Mouse (Mus musculus) adrenal gland, adult 2 months (tissue): ENCODE results near the gene Ankrd34a. TPM values are rescaled to one million over a fixed set of nuclear protein-coding genes. Genes with fewer than 3 reads are reported as not detected.
A peak's percentile ranks its signal among the peaks of the same experiment; 100 is the strongest.

Experiments used
- DNase-seq: peaks from one replicate; pipeline ENCODE4 v3.0.0; 2021
- polyA plus RNA-seq: library from polyadenylated mRNA; depleted of rRNA; stranded (reverse); fragments of >200 nt; gene quantifications from 2 replicates; pipeline ENCODE4 v1.2.3, GENCODE M21; 2012; rRNA removed
- total RNA-seq, 2 experiments: library from RNA; stranded (reverse); gene quantifications; 2 replicates each; pipeline ENCODE4 v1.2.3; 2021

Gene Ankrd34a
- total and polyA plus RNA-seq, 3 experiments: 0.75 to 2.3 (median 1.8) TPM

DNA sequence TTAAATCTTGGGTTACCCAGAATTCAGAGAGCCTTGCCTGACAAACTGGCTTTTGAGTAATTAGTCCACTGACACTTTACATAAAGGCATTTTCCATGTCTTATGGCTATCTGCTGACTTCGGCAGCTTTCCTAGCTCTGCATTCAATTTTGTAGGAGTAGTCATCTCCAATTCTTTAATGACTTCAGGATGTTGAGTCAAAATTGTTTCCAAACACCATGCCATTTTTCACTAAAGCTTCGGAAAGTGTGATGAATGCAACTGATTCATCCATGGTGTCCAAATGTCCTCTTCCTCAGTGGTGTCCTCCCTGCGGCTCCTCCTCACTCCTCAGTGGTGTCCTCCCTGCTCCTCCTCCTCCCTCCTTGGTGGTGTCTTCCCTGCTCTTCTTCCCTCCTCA is 21.5 kb downstream of the Ankrd34a start:
- no peak for DNase-seq

DNA sequence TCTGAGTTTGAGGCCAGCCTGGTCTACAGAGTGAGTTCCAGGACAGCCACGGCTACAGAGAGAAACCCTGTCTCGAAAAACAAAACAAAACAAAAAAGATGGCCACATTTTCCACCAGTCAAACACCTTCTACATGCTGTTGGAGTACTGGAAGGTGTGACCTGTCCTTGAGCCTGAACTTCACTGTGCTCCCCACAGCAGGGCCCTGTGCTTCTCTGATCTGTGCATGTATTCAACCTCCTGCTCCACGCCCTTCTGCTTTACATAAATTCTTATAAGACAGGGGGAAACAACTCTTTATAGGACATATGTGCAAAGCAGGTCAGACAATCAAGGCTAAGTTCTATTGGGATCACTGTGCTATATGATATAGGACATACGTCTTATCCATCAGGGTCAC is 26.8 kb downstream of the Ankrd34a start:
- DNase-seq: no peak

DNA sequence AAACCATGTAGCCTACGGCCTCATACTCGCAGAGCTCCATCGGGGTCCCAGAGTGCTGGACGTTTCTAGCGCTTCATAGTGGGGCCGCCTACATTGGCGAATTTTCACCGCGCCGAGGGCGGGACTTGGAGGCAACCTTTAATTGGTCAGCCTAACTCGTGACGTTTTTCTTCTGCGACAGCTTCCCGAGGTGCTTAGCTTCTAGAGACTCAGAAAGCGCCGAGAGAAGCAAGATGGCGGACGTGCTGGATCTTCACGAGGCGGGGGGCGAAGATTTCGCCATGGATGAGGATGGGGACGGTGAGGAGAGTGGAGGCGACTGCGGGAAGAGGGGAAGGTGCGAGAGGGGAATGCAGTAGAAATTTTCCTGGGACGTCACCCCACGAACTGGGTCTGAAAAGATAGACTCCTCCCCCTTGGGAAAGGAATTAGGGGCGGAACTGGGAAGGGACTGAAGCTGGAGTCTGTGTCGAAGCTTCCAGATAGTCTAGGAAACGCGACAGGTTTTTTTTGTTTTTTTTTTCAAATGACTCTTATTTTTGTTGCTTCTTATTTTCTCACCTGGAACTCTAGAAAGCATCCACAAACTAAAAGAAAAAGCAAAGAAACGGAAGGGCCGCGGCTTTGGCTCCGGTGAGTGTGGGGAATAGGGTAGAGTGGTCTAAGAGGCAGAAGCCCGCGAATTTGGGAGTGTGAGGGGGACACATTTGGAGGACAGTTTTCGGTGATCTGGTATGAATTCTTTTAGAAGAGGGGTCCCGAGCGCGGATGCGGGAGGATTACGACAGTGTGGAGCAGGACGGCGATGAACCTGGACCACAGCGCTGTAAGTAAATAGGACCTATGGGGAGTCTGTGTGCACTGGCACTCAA is 33.5 kb downstream of the Ankrd34a start, which contains the start of gene Rbm8a:
Gene Rbm8a, plus strand, starts transcription at position 205 of the 872 bp plus-strand sequence.
- DNase-seq: peak; percentile 96

DNA sequence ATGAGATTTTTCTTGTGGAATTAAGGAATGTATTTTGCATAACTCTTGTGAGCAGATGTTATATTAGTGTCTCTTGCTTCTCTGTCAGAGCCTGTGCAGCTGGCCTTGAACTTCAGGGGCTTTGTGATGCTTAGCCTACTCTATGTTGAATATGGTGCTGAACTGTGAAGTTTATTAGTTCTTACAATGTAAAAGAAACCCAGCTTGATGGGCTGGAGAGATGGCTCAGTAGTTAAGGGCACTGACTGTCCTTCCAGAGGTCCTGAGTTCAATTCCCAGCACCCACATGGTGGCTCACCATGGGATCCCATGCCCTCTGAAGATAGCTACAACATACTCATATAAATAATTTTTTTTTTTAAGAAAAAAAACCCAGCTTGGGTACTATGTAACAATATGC is 35.6 kb downstream of the Ankrd34a start:
- DNase-seq: no peak

DNA sequence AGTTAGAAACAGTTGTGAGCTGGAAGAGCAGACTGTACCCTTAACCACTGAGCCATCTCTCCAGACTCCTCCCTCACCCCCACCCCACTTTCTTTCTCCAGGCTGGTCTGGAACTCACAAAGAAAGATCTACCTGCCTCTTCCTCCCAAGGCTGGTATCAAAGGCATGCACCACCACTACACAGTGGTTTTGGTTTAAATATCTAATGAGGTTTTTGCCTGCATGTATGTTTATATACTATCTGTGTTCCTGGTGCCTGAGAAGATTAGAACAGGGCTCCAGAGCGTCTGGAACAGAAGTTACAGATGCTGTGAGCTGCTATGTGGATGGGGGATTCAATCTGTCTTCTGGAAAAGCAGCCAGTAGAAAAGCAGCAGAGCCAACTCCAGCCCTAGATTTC is 37.6 kb downstream of the Ankrd34a start:
- no peak for DNase-seq

DNA sequence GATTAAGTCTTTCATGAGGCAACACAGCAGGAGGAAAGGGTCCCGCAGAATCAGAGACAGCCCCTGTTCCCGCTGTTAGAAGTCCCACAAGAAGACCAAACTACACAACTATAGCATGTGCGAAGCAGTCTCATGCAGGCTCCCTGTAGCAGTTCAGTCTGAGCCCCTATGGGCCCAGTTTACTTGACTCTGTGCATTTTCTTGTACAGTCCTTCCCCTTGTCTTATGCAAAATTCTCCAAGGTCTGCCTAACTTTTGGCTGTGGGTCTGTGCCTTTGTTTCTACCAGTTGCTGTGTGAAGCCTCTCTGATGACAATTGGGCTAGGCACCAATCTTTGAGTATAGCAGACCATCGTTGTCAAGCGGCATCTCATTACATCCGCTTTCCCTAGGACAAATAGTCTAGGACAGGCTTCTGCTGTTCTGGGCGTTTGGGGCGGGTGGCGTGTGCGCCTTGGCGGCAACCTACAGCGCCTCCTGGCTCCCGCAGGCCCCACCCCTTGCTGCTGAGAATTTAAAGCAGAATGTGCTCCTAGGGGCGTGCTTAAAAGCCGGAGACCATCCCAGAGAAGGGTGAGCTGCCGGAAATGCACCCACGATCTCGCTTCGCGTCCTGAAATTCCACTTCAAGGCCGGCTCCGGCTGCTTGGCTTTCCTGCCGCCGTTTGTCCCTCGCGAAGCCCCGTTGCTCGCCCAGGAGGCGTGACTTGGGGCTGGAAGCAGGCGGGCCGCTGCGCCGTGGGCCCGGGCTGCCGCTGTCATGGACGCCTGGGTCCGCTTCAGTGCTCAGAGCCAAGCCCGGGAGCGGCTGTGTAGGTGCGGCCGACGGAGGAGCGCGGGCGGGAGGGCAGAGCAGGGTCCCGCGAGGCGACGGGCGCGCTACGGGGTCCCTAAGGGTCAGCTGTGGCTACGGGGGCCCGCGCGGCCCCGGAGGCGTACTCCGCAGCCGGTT is 38.8 kb downstream of the Ankrd34a start, which contains the start of the genes Pex11b and Gm42957:
Gene Pex11b, plus strand, starts transcription at position 449 of the 952 bp plus-strand sequence.
Gene Gm42957, plus strand, starts transcription at position 547 of the 952 bp plus-strand sequence.
- DNase-seq: peak; percentile 97

DNA sequence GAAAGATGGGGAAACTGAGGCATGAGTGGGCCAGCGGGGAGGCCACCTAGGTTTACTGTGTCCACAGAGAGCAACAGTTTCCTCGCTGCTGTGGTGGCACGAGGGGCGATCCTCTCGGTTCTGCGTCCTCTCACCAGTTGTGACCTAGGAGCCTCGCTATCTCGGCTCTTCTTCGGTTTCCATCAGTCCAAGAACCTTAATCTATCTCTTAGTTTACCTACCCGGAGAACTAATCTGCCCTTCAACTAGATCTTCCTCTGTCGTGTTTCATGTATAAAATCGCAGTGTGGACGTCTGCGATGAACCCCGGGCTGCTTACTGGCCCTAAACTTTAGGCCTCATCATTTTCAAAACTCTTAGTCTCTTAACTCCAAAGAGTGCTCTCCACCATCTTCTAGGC is 39.5 kb downstream of the Ankrd34a start:
- DNase-seq: no peak

DNA sequence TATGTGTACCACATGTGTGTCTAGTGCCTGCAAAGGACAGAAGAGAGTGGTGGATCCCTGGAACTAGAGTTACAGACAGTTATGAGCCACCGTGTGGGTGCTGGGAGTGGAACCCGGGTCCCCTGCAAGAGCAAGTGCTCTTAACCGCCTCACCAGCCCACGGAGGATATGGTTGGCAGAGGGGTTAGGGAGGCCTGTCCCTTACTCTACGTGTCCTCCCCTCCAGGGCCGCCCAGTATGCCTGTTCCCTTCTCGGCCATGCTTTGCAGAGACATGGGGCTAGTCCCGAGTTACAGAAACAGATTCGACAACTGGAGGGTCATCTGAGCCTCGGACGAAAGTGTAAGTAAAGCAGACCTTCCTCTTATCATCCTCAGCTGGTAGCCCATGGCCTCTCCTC is 40.0 kb downstream of the Ankrd34a start:
- no peak for DNase-seq

DNA sequence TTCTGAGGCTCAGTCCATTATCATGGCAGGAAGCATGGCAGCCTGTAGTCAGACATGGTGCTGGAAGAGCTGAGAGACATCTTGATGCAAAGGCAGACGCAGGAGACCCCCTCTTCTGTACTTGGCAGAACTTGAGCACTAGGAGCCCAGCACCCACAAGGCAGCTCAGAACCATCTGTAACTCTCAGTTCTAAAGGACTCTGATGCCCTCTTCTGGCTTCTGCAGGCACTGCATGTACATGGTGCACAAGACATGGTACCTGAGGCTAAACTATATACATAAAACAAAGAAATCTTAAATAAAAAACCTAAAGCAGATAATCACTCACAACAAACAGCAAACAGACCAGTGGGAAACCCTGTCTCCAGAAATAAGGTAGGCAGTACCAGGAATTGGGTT is 42.8 kb downstream of the Ankrd34a start:
- peak; percentile 68 for DNase-seq

DNA sequence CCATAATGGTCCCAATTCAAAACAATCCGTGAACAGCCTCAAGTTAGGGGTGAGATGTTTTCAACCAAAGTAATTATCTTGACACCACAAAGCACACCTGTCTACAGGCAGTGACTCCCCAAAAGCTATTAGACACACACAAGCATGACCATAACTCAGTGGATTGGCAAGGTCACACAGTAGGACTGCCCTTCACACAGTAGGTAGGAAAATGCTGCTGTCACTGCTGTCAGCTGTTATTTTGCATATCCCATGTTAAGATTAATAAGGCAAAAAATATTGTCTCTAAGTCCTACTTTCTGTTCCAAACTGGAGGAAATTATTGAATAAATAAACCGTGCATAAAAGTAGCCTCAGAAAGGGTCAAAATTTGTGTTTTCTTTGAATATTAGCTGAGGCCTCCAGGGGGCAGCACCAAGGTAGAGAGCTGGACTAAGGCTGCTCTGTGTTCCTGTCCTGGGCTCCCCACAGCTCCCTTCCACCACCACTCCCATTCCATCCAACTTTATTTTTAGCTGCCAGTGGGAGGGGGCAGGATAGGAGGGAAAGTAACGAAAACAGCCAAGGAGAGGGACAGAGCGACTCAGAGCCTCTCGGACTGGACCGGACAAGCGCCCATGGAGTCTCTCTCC is 48.7 kb downstream of the Ankrd34a start, which contains the start of gene Itga10:
Gene Itga10, plus strand, starts transcription at position 567 of the 632 bp plus-strand sequence.
- DNase-seq: peak; percentile 25

DNA sequence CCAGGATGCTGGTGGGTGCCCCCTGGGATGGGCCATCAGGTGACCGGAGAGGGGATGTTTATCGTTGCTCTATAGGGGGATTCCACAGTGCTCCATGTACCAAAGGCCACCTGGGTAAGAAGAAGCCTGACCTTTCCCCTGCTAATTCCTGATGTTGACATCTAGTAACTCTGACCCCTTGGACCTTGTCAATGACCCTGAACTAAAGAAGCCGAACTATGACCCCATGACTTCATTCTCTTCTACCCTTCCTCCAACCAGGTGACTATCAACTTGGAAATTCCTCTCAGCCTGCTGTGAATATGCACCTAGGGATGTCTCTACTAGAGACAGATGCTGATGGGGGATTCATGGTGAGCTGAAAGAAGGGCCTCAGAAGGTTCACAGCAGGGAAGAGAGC is 50.9 kb downstream of the Ankrd34a start:
- no peak for DNase-seq

Other genes starting within 250 kb of the Ankrd34a start
- gene BC107364, start 144.3 kb upstream of the Ankrd34a start, total RNA-seq: not detected
- gene BC107364, start 144.3 kb upstream of the Ankrd34a start, polyA plus RNA-seq: not detected in 2 replicates
- gene Hfe2, start 71.5 kb upstream of the Ankrd34a start, total RNA-seq: under 1 TPM in 1 of 2 experiments, not detected in 1; 0.23 TPM
- gene Hfe2, start 71.5 kb upstream of the Ankrd34a start, polyA plus RNA-seq: 0.11 and 0.31 TPM in 2 replicates
- 100 to 1,000 TPM; 421 to 430 TPM for gene Txnip, start 38.7 kb upstream of the Ankrd34a start, total RNA-seq
- gene Txnip, start 38.7 kb upstream of the Ankrd34a start, polyA plus RNA-seq: 390 and 481 TPM in 2 replicates
- not detected for gene Gm16253, start 19.7 kb upstream of the Ankrd34a start, total RNA-seq
- not detected in 2 replicates for gene Gm16253, start 19.7 kb upstream of the Ankrd34a start, polyA plus RNA-seq
- 10 to 100 TPM; 32.5 to 38.5 TPM for gene Polr3gl, start 2.5 kb upstream of the Ankrd34a start, total RNA-seq
- 19.9 and 21.4 TPM in 2 replicates for gene Polr3gl, start 2.5 kb upstream of the Ankrd34a start, polyA plus RNA-seq
- gene Lix1l, start 4.5 kb downstream of the Ankrd34a start, total RNA-seq: 10 to 100 TPM; 31.2 to 46.4 TPM
- gene Lix1l, start 4.5 kb downstream of the Ankrd34a start, polyA plus RNA-seq: 17.6 and 21.1 TPM in 2 replicates
- gene Rbm8a, start 33.3 kb downstream of the Ankrd34a start, total RNA-seq: 10 to 100 TPM; 69.2 to 85.3 TPM
- gene Rbm8a, start 33.3 kb downstream of the Ankrd34a start, polyA plus RNA-seq: 1.3 and 2.3 TPM in 2 replicates
- 10 to 100 TPM; 42.3 to 48.4 TPM for gene Pex11b, start 38.7 kb downstream of the Ankrd34a start, total RNA-seq
- 31.8 and 32.6 TPM in 2 replicates for gene Pex11b, start 38.7 kb downstream of the Ankrd34a start, polyA plus RNA-seq
- under 1 TPM; 0.21 to 0.35 TPM for gene Gm42957, start 38.8 kb downstream of the Ankrd34a start, total RNA-seq
- 0.02 TPM in 1 of 2 replicates, not detected in the other for gene Gm42957, start 38.8 kb downstream of the Ankrd34a start, polyA plus RNA-seq
- gene Itga10, start 48.9 kb downstream of the Ankrd34a start, total RNA-seq: 1 to 10 TPM; 1.3 to 1.9 TPM
- gene Itga10, start 48.9 kb downstream of the Ankrd34a start, polyA plus RNA-seq: 1.3 and 1.6 TPM in 2 replicates
- 1 to 10 TPM; 3.0 to 4.6 TPM for gene Ankrd35, start 73.5 kb downstream of the Ankrd34a start, total RNA-seq
- 1.5 and 3.3 TPM in 2 replicates for gene Ankrd35, start 73.5 kb downstream of the Ankrd34a start, polyA plus RNA-seq
- 10 to 100 TPM; 20.3 to 24.5 TPM for gene Pias3, start 99.7 kb downstream of the Ankrd34a start, total RNA-seq
- 38.9 and 43.9 TPM in 2 replicates for gene Pias3, start 99.7 kb downstream of the Ankrd34a start, polyA plus RNA-seq
- gene Nudt17, start 111.9 kb downstream of the Ankrd34a start, total RNA-seq: 1 to 10 TPM in 1 of 2 experiments, under 1 TPM in 1; 0.95 to 1.1 TPM
- 2.3 and 2.5 TPM in 2 replicates for gene Nudt17, start 111.9 kb downstream of the Ankrd34a start, polyA plus RNA-seq
- 10 to 100 TPM; 28.9 to 32.8 TPM for gene Polr3c, start 131.0 kb downstream of the Ankrd34a start, total RNA-seq
- 14.1 and 19.9 TPM in 2 replicates for gene Polr3c, start 131.0 kb downstream of the Ankrd34a start, polyA plus RNA-seq
- 10 to 100 TPM; 39.4 to 46.5 TPM for gene Rnf115, start 131.0 kb downstream of the Ankrd34a start, total RNA-seq
- gene Rnf115, start 131.0 kb downstream of the Ankrd34a start, polyA plus RNA-seq: 9.9 and 12.5 TPM in 2 replicates
- under 1 TPM; 0.26 to 0.35 TPM for gene Pdzk1, start 232.6 kb downstream of the Ankrd34a start, total RNA-seq
- not detected in 2 replicates for gene Pdzk1, start 232.6 kb downstream of the Ankrd34a start, polyA plus RNA-seq
- not detected for gene Cd160, start 232.7 kb downstream of the Ankrd34a start, total RNA-seq
- gene Cd160, start 232.7 kb downstream of the Ankrd34a start, polyA plus RNA-seq: 0.18 TPM in 1 of 2 replicates, not detected in the other